Mouse (Mus musculus) liver, embryonic 16.5 days (tissue): ENCODE data around the gene Lnp1. TPM values are rescaled to one million over a fixed set of nuclear protein-coding genes. Genes with fewer than 3 reads are reported as not detected.
"Not testable (repeated sequence)": the region's sequence is repeated elsewhere in the genome, so short reads cannot be mapped to it uniquely, and the experiment has no call there.

Experiments used
- ATAC-seq: fragments of 200-750 bp; cut with Nextera tagmentation; 2 replicates; pipeline ENCODE4 v1.8.0; 2017; ENCODE audit warnings: low read depth, mild to moderate bottlenecking, moderate number of reproducible peaks, moderate library complexity
- H3K27ac ChIP-seq: fragments of 300-500 bp; sonication (generic); 2 replicates; pipeline ENCODE4 v1.5.1; 2014; ENCODE audit warnings: mild to moderate bottlenecking, low read length
- H3K27me3 ChIP-seq: fragments of 300-500 bp; sonication (generic); 2 replicates; pipeline ENCODE4 v1.6.1; 2014; ENCODE audit warnings: low read depth, low read length, mixed read lengths; ENCODE audit not compliant: control insufficient read depth, insufficient read depth
- H3K36me3 ChIP-seq: fragments of 300-500 bp; sonication (generic); 2 replicates; pipeline ENCODE4 v1.6.1; 2014; ENCODE audit warnings: mild to moderate bottlenecking; ENCODE audit not compliant: control insufficient read depth, insufficient read depth
- H3K4me1 ChIP-seq: fragments of 300-500 bp; sonication (generic); 2 replicates; pipeline ENCODE4 v1.6.1; 2014; ENCODE audit warnings: low read depth, low read length, mixed read lengths; ENCODE audit not compliant: control insufficient read depth
- H3K4me2 ChIP-seq: fragments of 300-500 bp; sonication (generic); 2 replicates; pipeline ENCODE4 v1.6.1; 2014; ENCODE audit warnings: low read depth, low read length, mixed read lengths
- H3K4me3 ChIP-seq: fragments of 300-500 bp; sonication (generic); 2 replicates; pipeline ENCODE4 v1.5.1; 2014; ENCODE audit warnings: low read depth, mild to moderate bottlenecking, low read length
- H3K9ac ChIP-seq: fragments of 300-500 bp; sonication (generic); 2 replicates; pipeline ENCODE4 v1.6.1; 2014; ENCODE audit warnings: low read depth, low read length
- H3K9me3 ChIP-seq: fragments of 300-500 bp; sonication (generic); replicated peaks from 2 replicates; pipeline ENCODE4 v1.6.1; 2016; ENCODE audit warnings: low read length; ENCODE audit not compliant: control insufficient read depth
- WGBS: fragments of 180-500 bp; shearing (Covaris S2); extraction: QIAGEN DNeasy Blood & Tissue Kit; methylation state at CpG from one replicate; pipeline ENCODE4 v1.1.7; 2014; ENCODE audit not compliant: insufficient replicate concordance; 5-methylcytosine and 5-hydroxymethylcytosine counted together
- polyA plus RNA-seq: library from polyadenylated mRNA; unstranded; fragments of >200 nt; fragmentation: Nextera tagmentation; extraction: Ambion mirVana; gene quantifications from 2 replicates; pipeline ENCODE4 v1.2.1, GENCODE M21; 2015

The Lnp1 gene
- polyA plus RNA-seq: not detected in 2 replicates

- Histone ChIP-seq H3K27ac (no peak within 1 kb of the TSS), H3K4me3 (no peak within 1 kb of the TSS), H3K9ac (no peak within 1 kb of the TSS), H3K9me3 (no peaks in the 10 kb centered on the region), H3K27me3 (no peaks in the 10 kb centered on the region), H3K36me3 (no peaks in the 10 kb centered on the region), H3K4me2 (no peak within 1 kb of the TSS), H3K4me1 (no peaks in the 10 kb centered on the region)
- ATAC-seq: no peak
- 53% methylated on average over 3 of the region's 3 CpGs for WGBS
Observed at GRCm38 (mm10) chr16:56928023-56928422, at the start of gene Lnp1. Lnp1 (minus strand) TSS chr16:56928061.

- 47% methylated on average over 3 of the region's 3 CpGs for WGBS
- Histone ChIP-seq H3K36me3 (no peaks in the 10 kb centered on the region), H3K4me3 (no peak overlapping the region), H3K27ac (no peak overlapping the region), H3K27me3 (no peaks in the 10 kb centered on the region), H3K9me3 (no peaks in the 10 kb centered on the region), H3K4me2 (no peak overlapping the region), H3K9ac (no peak overlapping the region), H3K4me1 (no peaks in the 10 kb centered on the region)
- no peak for ATAC-seq
Observed at GRCm38 (mm10) chr16:56974646-56975045, 46.8 kb upstream of the Lnp1 start.

- ATAC-seq, H3K36me3 ChIP-seq, H3K27ac ChIP-seq, H3K4me1 ChIP-seq, H3K9ac ChIP-seq, H3K9me3 ChIP-seq, H3K27me3 ChIP-seq, H3K4me3 ChIP-seq, H3K4me2 ChIP-seq: not testable (repeated sequence)
- WGBS: 91% methylated on average over 2 of the region's 2 CpGs
Observed at GRCm38 (mm10) chr16:56958311-56958710, 30.4 kb upstream of the Lnp1 start.

- H3K27me3 ChIP-seq: no peaks in the 10 kb centered on the region
- H3K4me3 ChIP-seq: no peak overlapping the region
- no peaks in the 10 kb centered on the region for H3K9me3 ChIP-seq
- H3K27ac ChIP-seq: no peak overlapping the region
- ATAC-seq: no peak
- no peak overlapping the region for H3K9ac ChIP-seq
- H3K4me1 ChIP-seq: no peaks in the 10 kb centered on the region
- H3K4me2 ChIP-seq: no peak overlapping the region
- 66% methylated on average over 5 of the region's 5 CpGs for WGBS
- no peaks in the 10 kb centered on the region for H3K36me3 ChIP-seq
Observed at GRCm38 (mm10) chr16:56949085-56949484, 21.2 kb upstream of the Lnp1 start.

DNA sequence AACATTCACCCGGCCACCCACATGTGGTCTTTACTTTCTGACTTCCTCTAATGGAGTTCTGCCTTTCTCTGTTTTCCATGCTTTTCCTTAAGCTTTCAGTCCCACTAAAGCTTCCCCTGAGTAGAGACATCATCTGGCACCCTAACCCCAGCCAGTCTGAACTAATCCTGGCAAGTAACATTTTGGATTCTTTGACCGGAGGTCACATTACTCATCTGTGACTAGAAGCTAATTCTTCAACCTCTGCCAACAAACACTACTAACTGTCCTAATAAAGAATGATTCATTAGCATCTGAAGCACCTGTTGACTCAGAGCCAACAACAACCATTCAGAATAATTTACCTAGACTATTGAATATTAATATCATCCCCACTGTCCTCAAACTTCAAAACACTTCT is 14.5 kb upstream of the Lnp1 start:
- no peak overlapping the region for H3K27ac ChIP-seq
- H3K4me3 ChIP-seq: no peak overlapping the region
- H3K4me2 ChIP-seq: no peak overlapping the region
- no peaks in the 10 kb centered on the region for H3K27me3 ChIP-seq
- WGBS: 68% methylated on average over 2 of the region's 2 CpGs
- no peak for ATAC-seq
- no peaks in the 10 kb centered on the region for H3K36me3 ChIP-seq
- H3K4me1 ChIP-seq: no peaks in the 10 kb centered on the region
- no peak overlapping the region for H3K9ac ChIP-seq
- no peaks in the 10 kb centered on the region for H3K9me3 ChIP-seq

GRCm38 (mm10) chr16:56920102-56920657 is 7.7 kb downstream of the Lnp1 start:
- Histone ChIP-seq H3K4me2 (no peak overlapping the region), H3K4me3 (no peak overlapping the region), H3K9ac (no peak overlapping the region), H3K27ac (no peak overlapping the region), H3K27me3 (no peaks in the 10 kb centered on the region), H3K4me1 (no peaks in the 10 kb centered on the region), H3K9me3 (no peaks in the 10 kb centered on the region), H3K36me3 (no peaks in the 10 kb centered on the region)
- ATAC-seq: no peak
- WGBS: 17% methylated on average over 8 of the region's 8 CpGs

- Histone ChIP-seq H3K4me1 (no peaks in the 10 kb centered on the region), H3K4me2 (no peak overlapping the region), H3K27me3 (no peaks in the 10 kb centered on the region), H3K9me3 (no peaks in the 10 kb centered on the region), H3K4me3 (no peak overlapping the region), H3K9ac (no peak overlapping the region), H3K27ac (no peak overlapping the region), H3K36me3 (no peaks in the 10 kb centered on the region)
- no peak for ATAC-seq
- WGBS: 75% methylated on average over 7 of the region's 7 CpGs
Observed at GRCm38 (mm10) chr16:56917230-56917629, 10.6 kb downstream of the Lnp1 start.

- no peak overlapping the region for H3K4me3 ChIP-seq
- H3K9ac ChIP-seq: no peak overlapping the region
- no peaks in the 10 kb centered on the region for H3K36me3 ChIP-seq
- no peaks in the 10 kb centered on the region for H3K27me3 ChIP-seq
- no peaks in the 10 kb centered on the region for H3K4me1 ChIP-seq
- no peaks in the 10 kb centered on the region for H3K9me3 ChIP-seq
- H3K4me2 ChIP-seq: no peak overlapping the region
- no peak overlapping the region for H3K27ac ChIP-seq
- no peak for ATAC-seq
- WGBS: 56% methylated on average over 5 of the region's 5 CpGs
Observed at GRCm38 (mm10) chr16:56908986-56909385, 18.9 kb downstream of the Lnp1 start.

DNA sequence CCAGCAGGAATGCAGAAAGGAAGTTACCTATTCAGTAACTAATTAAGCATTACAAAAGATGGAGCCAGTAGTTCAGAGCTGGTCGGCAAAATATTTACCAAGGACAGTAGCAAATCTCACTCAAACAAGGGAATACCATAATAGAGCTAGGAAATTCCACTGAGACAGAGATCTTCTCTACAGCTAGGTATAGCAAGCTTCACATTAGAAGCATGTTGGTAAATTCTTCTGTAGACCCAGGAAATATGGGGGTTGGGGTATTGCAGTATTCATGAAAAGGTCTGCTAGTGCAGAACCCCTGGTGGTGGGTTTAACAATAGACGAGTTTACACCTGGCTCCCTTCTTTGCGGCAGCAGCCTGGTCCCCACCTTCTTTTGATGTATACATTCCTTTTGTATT is 25.7 kb downstream of the Lnp1 start:
- H3K9me3 ChIP-seq, H3K27ac ChIP-seq, H3K4me1 ChIP-seq, H3K27me3 ChIP-seq, H3K36me3 ChIP-seq, H3K4me2 ChIP-seq, ATAC-seq, H3K4me3 ChIP-seq, H3K9ac ChIP-seq: not testable (repeated sequence)
- WGBS: 49% methylated on average over 3 of the region's 3 CpGs
